Mouse (Mus musculus): ENCODE measurements around the gene Lrrc27. TPM values are rescaled to one million over a fixed set of nuclear protein-coding genes. Genes with fewer than 3 reads are reported as not detected.

Gene Lrrc27
- polyA plus RNA-seq, 1 experiment from 2014 or later, result 0.68 TPM

GRCm38 (mm10) chr7:139253462-139253861 is 40.7 kb downstream of the Lrrc27 start:
- Histone ChIP-seq H3K4me1 (ENCODE audit: control insufficient read depth, low read depth, low read length) (peaks cover 14% of the 10 kb centered on the region), H3K9ac (ENCODE audit: low read depth, low read length) (no peak overlapping the region), H3K4me2 (ENCODE audit: low read depth, low read length) (no peak overlapping the region), H3K36me3 (ENCODE audit: control insufficient read depth, insufficient read depth) (no peaks in the 10 kb centered on the region), H3K27me3 (ENCODE audit: control insufficient read depth, insufficient read depth, low read depth, low read length) (peaks cover 6% of the 10 kb centered on the region), H3K4me3 (ENCODE audit: low read depth, low read length) (no peak overlapping the region), H3K27ac (ENCODE audit: low read length) (no peak overlapping the region), H3K9me3 (replicated peaks; ENCODE audit: control insufficient read depth, low read length) (no peaks in the 10 kb centered on the region)
- no peak for ATAC-seq (ENCODE audit: low read depth)
- 18% methylated on average over 3 of the region's 3 CpGs for WGBS (ENCODE audit: insufficient replicate concordance)

DNA sequence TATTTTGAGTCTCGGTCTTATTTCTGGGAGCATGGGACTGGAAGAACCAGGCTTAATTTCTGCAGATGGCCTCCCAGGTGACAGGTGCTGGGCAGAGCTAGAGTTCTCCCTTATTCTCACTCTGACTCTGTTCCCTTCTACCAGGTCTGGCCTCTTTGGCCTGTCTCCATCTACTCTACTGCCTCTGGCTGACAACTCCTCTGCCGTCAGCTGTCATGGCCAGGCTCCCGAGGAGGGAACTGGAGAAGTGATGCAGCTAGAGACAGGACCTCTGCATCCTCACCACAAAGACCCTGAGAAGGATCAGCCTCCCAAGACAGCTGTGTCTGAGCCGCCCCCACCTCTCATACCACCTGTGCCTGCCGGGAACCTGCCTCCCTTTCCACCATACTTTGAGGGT is 41.8 kb downstream of the Lrrc27 start:
- no peak for ATAC-seq (ENCODE audit: low read depth)
- 64% methylated on average over 5 of the region's 5 CpGs for WGBS (ENCODE audit: insufficient replicate concordance)
- no peaks in the 10 kb centered on the region for H3K36me3 ChIP-seq (ENCODE audit: control insufficient read depth, insufficient read depth)

GRCm38 (mm10) chr7:139257752-139258542 is 45.2 kb downstream of the Lrrc27 start:
- 49% methylated on average over 10 of the region's 10 CpGs for WGBS (ENCODE audit: insufficient replicate concordance)
- no peaks in the 10 kb centered on the region for H3K36me3 ChIP-seq (ENCODE audit: control insufficient read depth, insufficient read depth)
- no peak overlapping the region for H3K4me3 ChIP-seq (ENCODE audit: low read depth, low read length)
- no peaks in the 10 kb centered on the region for H3K9me3 ChIP-seq (replicated peaks; ENCODE audit: control insufficient read depth, low read length)
- no peak overlapping the region for H3K9ac ChIP-seq (ENCODE audit: low read depth, low read length)
- no peak overlapping the region for H3K27ac ChIP-seq (ENCODE audit: low read length)
- H3K27me3 ChIP-seq (ENCODE audit: control insufficient read depth, insufficient read depth, low read depth, low read length), result no peaks in the 10 kb centered on the region
- no peak overlapping the region for H3K4me2 ChIP-seq (ENCODE audit: low read depth, low read length)
- H3K4me1 ChIP-seq (ENCODE audit: control insufficient read depth, low read depth, low read length), result peaks cover 2% of the 10 kb centered on the region; the same call in 1 of the 2 replicates
- ATAC-seq (ENCODE audit: low read depth), result no peak

More for the DNA sequence above, 41.8 kb downstream of the Lrrc27 start:
- no peak overlapping the region for H3K27ac ChIP-seq (ENCODE audit: low read length)
- no peak overlapping the region for H3K4me3 ChIP-seq (ENCODE audit: low read depth, low read length)
- no peaks in the 10 kb centered on the region for H3K9me3 ChIP-seq (replicated peaks; ENCODE audit: control insufficient read depth, low read length)
- no peak overlapping the region for H3K9ac ChIP-seq (ENCODE audit: low read depth, low read length)
- no peaks in the 10 kb centered on the region for H3K27me3 ChIP-seq (ENCODE audit: control insufficient read depth, insufficient read depth, low read depth, low read length)
- H3K4me1 ChIP-seq (ENCODE audit: control insufficient read depth, low read depth, low read length), result peaks cover 7% of the 10 kb centered on the region; the same call in 1 of the 2 replicates
- no peak overlapping the region for H3K4me2 ChIP-seq (ENCODE audit: low read depth, low read length)

GRCm38 (mm10) chr7:139264337-139264736 is 51.5 kb downstream of the Lrrc27 start:
- Histone ChIP-seq H3K4me2 (ENCODE audit: low read depth, low read length) (no peak overlapping the region), H3K4me1 (ENCODE audit: control insufficient read depth, low read depth, low read length) (no peaks in the 10 kb centered on the region), H3K36me3 (ENCODE audit: control insufficient read depth, insufficient read depth) (no peaks in the 10 kb centered on the region), H3K27me3 (ENCODE audit: control insufficient read depth, insufficient read depth, low read depth, low read length) (no peaks in the 10 kb centered on the region), H3K4me3 (ENCODE audit: low read depth, low read length) (no peak overlapping the region), H3K9ac (ENCODE audit: low read depth, low read length) (no peak overlapping the region), H3K27ac (ENCODE audit: low read length) (no peak overlapping the region), H3K9me3 (replicated peaks; ENCODE audit: control insufficient read depth, low read length) (no peaks in the 10 kb centered on the region)
- WGBS (ENCODE audit: insufficient replicate concordance), result 65% methylated on average over 4 of the region's 4 CpGs
- ATAC-seq (ENCODE audit: low read depth), result no peak

DNA sequence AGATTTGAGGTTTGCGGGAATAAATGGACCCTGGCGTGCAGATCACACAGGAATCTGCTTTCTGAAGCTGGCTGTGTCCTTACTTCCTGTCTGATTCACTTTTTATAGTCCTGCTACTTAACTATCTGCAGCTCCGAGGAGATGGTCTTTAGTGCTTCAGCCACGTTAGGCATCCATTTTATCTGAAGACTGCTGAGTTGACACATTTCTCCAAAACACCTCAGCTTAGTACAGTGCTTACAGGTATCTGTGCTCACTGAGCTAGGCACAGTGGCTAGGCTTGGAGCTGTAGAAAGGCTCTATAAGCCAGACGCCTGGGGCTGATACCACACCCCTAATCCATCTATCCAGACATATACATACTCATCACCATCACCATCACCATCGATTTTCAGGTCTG is 52.8 kb downstream of the Lrrc27 start:
- WGBS (ENCODE audit: insufficient replicate concordance), result 58% methylated on average over 6 of the region's 6 CpGs
- Histone ChIP-seq H3K4me3 (ENCODE audit: low read depth, low read length) (no peak overlapping the region), H3K4me1 (ENCODE audit: control insufficient read depth, low read depth, low read length) (no peaks in the 10 kb centered on the region), H3K4me2 (ENCODE audit: low read depth, low read length) (no peak overlapping the region), H3K9me3 (replicated peaks; ENCODE audit: control insufficient read depth, low read length) (no peaks in the 10 kb centered on the region), H3K27me3 (ENCODE audit: control insufficient read depth, insufficient read depth, low read depth, low read length) (no peaks in the 10 kb centered on the region), H3K9ac (ENCODE audit: low read depth, low read length) (no peak overlapping the region), H3K27ac (ENCODE audit: low read length) (no peak overlapping the region), H3K36me3 (ENCODE audit: control insufficient read depth, insufficient read depth) (no peaks in the 10 kb centered on the region)
- no peak for ATAC-seq (ENCODE audit: low read depth)

DNA sequence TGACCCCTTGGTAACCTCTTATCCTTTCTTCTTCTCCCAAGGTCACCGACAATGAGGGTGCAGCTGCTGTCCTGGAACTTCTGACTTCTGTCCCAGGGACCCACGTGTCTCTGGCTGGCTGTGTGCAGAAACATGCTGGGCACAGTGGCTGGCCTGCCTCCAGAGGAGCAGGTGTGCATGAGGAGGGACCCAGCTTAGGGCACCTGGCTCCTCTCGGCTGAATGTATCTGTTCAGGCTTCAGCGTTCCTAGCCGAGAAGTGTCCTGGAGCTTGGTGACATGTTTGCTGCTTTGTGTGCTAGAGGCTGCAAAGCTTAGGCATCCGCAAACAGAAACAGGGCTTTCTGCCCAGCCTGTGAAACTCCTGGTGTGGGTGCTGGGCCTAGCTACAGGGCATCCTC is 53.6 kb downstream of the Lrrc27 start:
- 67% methylated on average over 6 of the region's 6 CpGs for WGBS (ENCODE audit: insufficient replicate concordance)

GRCm38 (mm10) chr7:139266886-139267870 is 54.4 kb downstream of the Lrrc27 start:
- ATAC-seq (ENCODE audit: low read depth), result no peak
- Histone ChIP-seq H3K36me3 (ENCODE audit: control insufficient read depth, insufficient read depth) (no peaks in the 10 kb centered on the region), H3K9ac (ENCODE audit: low read depth, low read length) (no peak overlapping the region), H3K27ac (ENCODE audit: low read length) (no peak overlapping the region), H3K27me3 (ENCODE audit: control insufficient read depth, insufficient read depth, low read depth, low read length) (no peaks in the 10 kb centered on the region), H3K4me2 (ENCODE audit: low read depth, low read length) (no peak overlapping the region), H3K9me3 (replicated peaks; ENCODE audit: control insufficient read depth, low read length) (no peaks in the 10 kb centered on the region), H3K4me1 (ENCODE audit: control insufficient read depth, low read depth, low read length) (no peaks in the 10 kb centered on the region), H3K4me3 (ENCODE audit: low read depth, low read length) (no peak overlapping the region)
- 60% methylated on average over 8 of the region's 8 CpGs for WGBS (ENCODE audit: insufficient replicate concordance)

More for the DNA sequence above, 53.6 kb downstream of the Lrrc27 start:
- Histone ChIP-seq H3K4me2 (ENCODE audit: low read depth, low read length) (no peak overlapping the region), H3K4me3 (ENCODE audit: low read depth, low read length) (no peak overlapping the region), H3K9ac (ENCODE audit: low read depth, low read length) (no peak overlapping the region), H3K27me3 (ENCODE audit: control insufficient read depth, insufficient read depth, low read depth, low read length) (no peaks in the 10 kb centered on the region), H3K36me3 (ENCODE audit: control insufficient read depth, insufficient read depth) (no peaks in the 10 kb centered on the region), H3K4me1 (ENCODE audit: control insufficient read depth, low read depth, low read length) (no peaks in the 10 kb centered on the region), H3K27ac (ENCODE audit: low read length) (no peak overlapping the region), H3K9me3 (replicated peaks; ENCODE audit: control insufficient read depth, low read length) (no peaks in the 10 kb centered on the region)
- no peak for ATAC-seq (ENCODE audit: low read depth)

- Histone ChIP-seq H3K36me3 (ENCODE audit: control insufficient read depth, insufficient read depth) (no peaks in the 10 kb centered on the region), H3K9me3 (replicated peaks; ENCODE audit: control insufficient read depth, low read length) (no peaks in the 10 kb centered on the region), H3K4me2 (ENCODE audit: low read depth, low read length) (no peak overlapping the region), H3K9ac (ENCODE audit: low read depth, low read length) (no peak overlapping the region), H3K27ac (ENCODE audit: low read length) (no peak overlapping the region), H3K4me3 (ENCODE audit: low read depth, low read length) (no peak overlapping the region), H3K27me3 (ENCODE audit: control insufficient read depth, insufficient read depth, low read depth, low read length) (no peaks in the 10 kb centered on the region), H3K4me1 (ENCODE audit: control insufficient read depth, low read depth, low read length) (peaks cover 6% of the 10 kb centered on the region)
- 67% methylated on average over 1 of the region's 1 CpGs for WGBS (ENCODE audit: insufficient replicate concordance)
- no peak for ATAC-seq (ENCODE audit: low read depth)
These were observed 58.0 kb downstream of the Lrrc27 start for GRCm38 (mm10) chr7:139270738-139271137.

DNA sequence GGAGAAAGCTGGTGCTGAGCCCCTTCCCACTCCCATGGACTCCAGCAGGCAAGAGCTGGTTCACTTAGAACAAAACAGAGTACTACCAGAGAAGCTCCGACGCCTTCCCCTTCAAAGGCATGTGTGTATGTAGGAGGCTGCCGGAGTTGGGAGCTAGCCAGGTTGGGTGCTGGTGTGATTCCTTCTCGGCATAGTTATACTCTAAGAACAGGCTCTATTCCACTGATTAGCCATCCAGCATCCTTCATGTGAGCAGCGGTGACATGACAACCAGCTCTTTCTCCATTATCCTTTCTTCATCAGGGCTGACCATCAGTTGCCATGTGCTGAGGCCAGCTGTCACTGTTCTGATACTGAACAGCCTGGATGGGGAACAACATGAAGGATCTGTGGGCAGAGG is 59.1 kb downstream of the Lrrc27 start:
- Histone ChIP-seq H3K27ac (ENCODE audit: low read length) (no peak overlapping the region), H3K36me3 (ENCODE audit: control insufficient read depth, insufficient read depth) (no peaks in the 10 kb centered on the region), H3K4me1 (ENCODE audit: control insufficient read depth, low read depth, low read length) (peaks cover 6% of the 10 kb centered on the region), H3K27me3 (ENCODE audit: control insufficient read depth, insufficient read depth, low read depth, low read length) (no peaks in the 10 kb centered on the region), H3K4me3 (ENCODE audit: low read depth, low read length) (no peak overlapping the region), H3K9me3 (replicated peaks; ENCODE audit: control insufficient read depth, low read length) (no peaks in the 10 kb centered on the region), H3K9ac (ENCODE audit: low read depth, low read length) (no peak overlapping the region), H3K4me2 (ENCODE audit: low read depth, low read length) (no peak overlapping the region)
- 63% methylated on average over 5 of the region's 5 CpGs for WGBS (ENCODE audit: insufficient replicate concordance)
- no peak for ATAC-seq (ENCODE audit: low read depth)

Data from liver, embryonic 16.5 days (tissue).